In the genomic region with DNA sequence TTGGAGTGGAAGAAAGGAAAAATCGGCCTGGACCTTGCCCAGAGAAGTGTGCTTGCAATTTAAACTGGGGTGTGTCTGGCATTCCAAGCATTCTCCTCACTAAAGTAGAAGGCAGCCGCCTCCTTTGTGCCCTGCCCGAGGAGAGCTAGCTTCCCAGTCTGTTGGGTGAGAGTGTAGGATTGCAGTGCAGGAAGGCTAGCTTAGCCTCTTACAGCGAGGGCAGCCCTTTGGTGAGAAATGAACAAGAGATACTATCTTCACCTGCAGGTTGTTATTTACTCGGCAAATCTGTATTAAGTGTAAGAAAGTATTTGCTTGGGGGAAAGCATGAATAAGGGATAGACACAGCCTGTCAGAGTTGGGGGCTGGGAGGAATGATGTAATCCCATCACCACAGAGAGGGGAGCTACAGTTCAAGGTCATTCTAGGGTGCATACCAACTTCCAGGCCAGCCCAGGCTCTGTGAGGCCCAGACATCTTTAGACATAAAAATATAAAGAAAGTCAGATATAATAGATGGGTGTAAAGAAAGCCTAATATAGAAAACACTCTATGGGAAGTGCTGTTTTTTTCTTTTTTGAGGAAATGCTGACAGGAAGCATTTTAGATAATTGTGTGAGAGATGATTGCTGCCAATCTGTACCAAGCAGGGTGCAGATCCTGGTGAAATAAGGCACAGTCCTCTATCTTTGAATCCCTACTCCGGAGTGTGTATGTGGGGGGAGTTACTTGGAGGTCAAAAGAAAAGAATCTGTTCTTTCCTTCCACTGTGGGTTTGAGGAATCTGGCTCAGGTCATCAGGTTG, we compare ENCODE assay signal across 8 mouse cellular contexts. TPM values are rescaled to one million over a fixed set of nuclear protein-coding genes. Genes with fewer than 3 reads are reported as not detected.
DNase-seq lines count a peak whose midpoint lies in the region; ATAC-seq lines count a peak whose summit lies in the region.

No protein-coding gene starts in this region.

- no peaks in the 10 kb centered on the region for H3K36me3 ChIP-seq in midbrain, embryonic 12.5 days
- H3K36me3 ChIP-seq in midbrain, embryonic 13.5 days, result no peaks in the 10 kb centered on the region
- no peaks in the 10 kb centered on the region for H3K36me3 ChIP-seq in embryonic facial prominence, embryonic 13.5 days
- no peaks in the 10 kb centered on the region for H3K36me3 ChIP-seq in kidney, embryonic 16.5 days (ENCODE audit: insufficient read depth, low read length)

- no peak overlapping the region for H3K9ac ChIP-seq in midbrain, embryonic 12.5 days (replicated peaks)
- H3K9ac ChIP-seq in midbrain, embryonic 13.5 days (replicated peaks), result no peak overlapping the region; the same call in 1 of the 2 replicates
- H3K9ac ChIP-seq in embryonic facial prominence, embryonic 13.5 days, result peak overlapping the region; percentile 58; the same call in 1 of the 2 replicates
- no peak overlapping the region for H3K9ac ChIP-seq in kidney, embryonic 16.5 days (replicated peaks; ENCODE audit: low read length)

- WGBS in midbrain, embryonic 12.5 days, result 13% methylated on average over 6 of the region's 6 CpGs
- 18% methylated on average over 6 of the region's 6 CpGs for WGBS in midbrain, embryonic 13.5 days
- 13% methylated on average over 6 of the region's 6 CpGs for WGBS in embryonic facial prominence, embryonic 13.5 days
- 26% methylated on average over 6 of the region's 6 CpGs for WGBS in kidney, embryonic 16.5 days

- DNase-seq in lung, postnatal 14 days, result peak; percentile 58
- no peak for DNase-seq in cerebellum, postnatal 14 days
- DNase-seq in spleen, adult 18-20 months, result no peak

- H3K27me3 ChIP-seq in midbrain, embryonic 12.5 days, result no peaks in the 10 kb centered on the region
- H3K27me3 ChIP-seq in midbrain, embryonic 13.5 days, result no peaks in the 10 kb centered on the region
- H3K27me3 ChIP-seq in embryonic facial prominence, embryonic 13.5 days, result no peaks in the 10 kb centered on the region
- H3K27me3 ChIP-seq in kidney, embryonic 16.5 days (ENCODE audit: insufficient read depth, low read length), result no peaks in the 10 kb centered on the region

- no peaks in the 10 kb centered on the region for H3K9me3 ChIP-seq in midbrain, embryonic 12.5 days
- H3K9me3 ChIP-seq in midbrain, embryonic 13.5 days, result no peaks in the 10 kb centered on the region
- H3K9me3 ChIP-seq in embryonic facial prominence, embryonic 13.5 days, result no peaks in the 10 kb centered on the region
- H3K9me3 ChIP-seq in kidney, embryonic 16.5 days (ENCODE audit: low read length), result no peaks in the 10 kb centered on the region

- H3K4me1 ChIP-seq in midbrain, embryonic 12.5 days, result peaks cover 30% of the 10 kb centered on the region
- H3K4me1 ChIP-seq in midbrain, embryonic 13.5 days (replicated peaks), result peaks cover 28% of the 10 kb centered on the region
- H3K4me1 ChIP-seq in embryonic facial prominence, embryonic 13.5 days, result peaks cover 32% of the 10 kb centered on the region
- peaks cover 25% of the 10 kb centered on the region for H3K4me1 ChIP-seq in kidney, embryonic 16.5 days (ENCODE audit: insufficient read depth, low read length)

- ATAC-seq in midbrain, embryonic 12.5 days (ENCODE audit: low FRiP score, low read depth), result no peak
- ATAC-seq in midbrain, embryonic 13.5 days, result no peak
- no peak for ATAC-seq in embryonic facial prominence, embryonic 13.5 days (ENCODE audit: insufficient number of reproducible peaks, insufficient read depth, low FRiP score, low TSS enrichment, low read depth)
- peak; percentile 21; the same call in 1 of the 2 replicates for ATAC-seq in kidney, embryonic 16.5 days (ENCODE audit: low FRiP score, low TSS enrichment)
- ATAC-seq in granulocyte monocyte progenitor cell, adult 5-6 weeks (replicated peaks; ENCODE audit: poor library complexity, severe bottlenecking), result no peak

- H3K4me2 ChIP-seq in midbrain, embryonic 12.5 days (replicated peaks), result no peak overlapping the region
- H3K4me2 ChIP-seq in midbrain, embryonic 13.5 days (replicated peaks), result no peak overlapping the region; the same call in 1 of the 2 replicates
- H3K4me2 ChIP-seq in embryonic facial prominence, embryonic 13.5 days, result peak overlapping the region; percentile 20
- no peak overlapping the region for H3K4me2 ChIP-seq in kidney, embryonic 16.5 days (replicated peaks; ENCODE audit: low read depth, low read length)

- no peak overlapping the region for H3K4me3 ChIP-seq in midbrain, embryonic 12.5 days
- H3K4me3 ChIP-seq in midbrain, embryonic 13.5 days (replicated peaks), result no peak overlapping the region
- H3K4me3 ChIP-seq in embryonic facial prominence, embryonic 13.5 days, result no peak overlapping the region
- no peak overlapping the region for H3K4me3 ChIP-seq in kidney, embryonic 16.5 days (ENCODE audit: low read length)

- H3K27ac ChIP-seq in midbrain, embryonic 12.5 days (replicated peaks), result peak overlapping the region; percentile 15; the same call in 1 of the 2 replicates
- no peak overlapping the region for H3K27ac ChIP-seq in midbrain, embryonic 13.5 days
- H3K27ac ChIP-seq in embryonic facial prominence, embryonic 13.5 days, result peak overlapping the region; percentile 72
- H3K27ac ChIP-seq in kidney, embryonic 16.5 days (ENCODE audit: low read length), result peak overlapping the region; percentile 78

RNA-seq across cellular contexts. Expression of gene Ect2, which starts 1.6 kb away (rescaled TPM):
- polyA plus RNA-seq in midbrain, embryonic 12.5 days (2016; fragmentation: Nextera tagmentation; extraction: Ambion mirVana), result 77.0 and 82.6 TPM in 2 replicates
- 33.1 and 33.2 TPM in 2 replicates for polyA plus RNA-seq in midbrain, embryonic 13.5 days (2015; fragmentation: Nextera tagmentation; extraction: Ambion mirVana)
- polyA plus RNA-seq in embryonic facial prominence, embryonic 13.5 days (2015; fragmentation: Nextera tagmentation; extraction: Ambion mirVana), result 44.9 and 47.5 TPM in 2 replicates
- polyA plus RNA-seq in kidney, embryonic 16.5 days (2015; fragmentation: Nextera tagmentation; extraction: Ambion mirVana), result 58.9 and 63.9 TPM in 2 replicates
- total RNA-seq in granulocyte monocyte progenitor cell, adult 5-6 weeks (2014; fragmentation: Nextera tagmentation), result 27.7 and 82.9 TPM in 2 replicates
- 61.2 and 75.8 TPM in 2 replicates for total RNA-seq in granulocyte monocyte progenitor cell, adult 5-6 weeks (2017)

RNA-seq across cellular contexts. Expression of gene Nceh1, which starts 27.5 kb away (rescaled TPM):
- 3.6 and 5.0 TPM in 2 replicates for polyA plus RNA-seq in midbrain, embryonic 12.5 days (2016; fragmentation: Nextera tagmentation; extraction: Ambion mirVana)
- 4.8 and 5.1 TPM in 2 replicates for polyA plus RNA-seq in midbrain, embryonic 13.5 days (2015; fragmentation: Nextera tagmentation; extraction: Ambion mirVana)
- polyA plus RNA-seq in embryonic facial prominence, embryonic 13.5 days (2015; fragmentation: Nextera tagmentation; extraction: Ambion mirVana), result 3.9 and 4.8 TPM in 2 replicates
- polyA plus RNA-seq in kidney, embryonic 16.5 days (2015; fragmentation: Nextera tagmentation; extraction: Ambion mirVana), result 25.3 and 26.6 TPM in 2 replicates
- total RNA-seq in granulocyte monocyte progenitor cell, adult 5-6 weeks (2014; fragmentation: Nextera tagmentation), result 9.9 and 14.0 TPM in 2 replicates
- 16.8 and 17.7 TPM in 2 replicates for total RNA-seq in granulocyte monocyte progenitor cell, adult 5-6 weeks (2017)
